Mouse (Mus musculus) neutrophil, adult 65 days (primary cell): ENCODE results near the gene Tex47. TPM values are rescaled to one million over a fixed set of nuclear protein-coding genes. Genes with fewer than 3 reads are reported as not detected.

ENCODE experiments used
- total RNA-seq: library from RNA; stranded (reverse); gene quantifications from 2 replicates; pipeline ENCODE4 v1.2.4, GENCODE M21; 2023

Tex47 gene
- total RNA-seq: not detected in 2 replicates

GRCm38 (mm10) chr5:7303819-7304218 lies at the start of gene Tex47:
TSS of gene Tex47 (plus strand) at chr5:7304119.

GRCm38 (mm10) chr5:7344145-7345010 lies 40.5 kb downstream of the Tex47 start, which contains the start of gene Zfp804b:
TSS of gene Zfp804b (minus strand) at chr5:7344756.

Other genes starting within 250 kb of the Tex47 start
- gene Zfp804b, start 40.6 kb downstream of the Tex47 start, total RNA-seq: not detected in 2 replicates